Mouse (Mus musculus) intestine, embryonic 16.5 days (tissue): ENCODE measurements around the gene 4930596D02Rik. TPM values are rescaled to one million over a fixed set of nuclear protein-coding genes. Genes with fewer than 3 reads are reported as not detected.

Experiments used
- ATAC-seq: fragments of 200-750 bp; cut with Nextera tagmentation; 2 replicates; pipeline ENCODE4 v1.8.0; 2017; ENCODE audit warnings: moderate TSS enrichment, moderate library complexity
- H3K27ac ChIP-seq: fragments of 300-500 bp; sonication (generic); 2 replicates; pipeline ENCODE4 v1.5.1; 2014; ENCODE audit warnings: mild to moderate bottlenecking, low read length
- H3K27me3 ChIP-seq: fragments of 300-500 bp; sonication (generic); replicated peaks from 2 replicates; pipeline ENCODE4 v1.6.1; 2014; ENCODE audit warnings: low read length, control low read depth, mixed read lengths; ENCODE audit not compliant: control insufficient read depth, insufficient read depth
- H3K36me3 ChIP-seq: fragments of 300-500 bp; sonication (generic); 2 replicates; pipeline ENCODE4 v1.6.1; 2014; ENCODE audit warnings: low read length, control low read depth; ENCODE audit not compliant: control insufficient read depth, insufficient read depth
- H3K4me1 ChIP-seq: fragments of 300-500 bp; sonication (generic); 2 replicates; pipeline ENCODE4 v1.6.1; 2014; ENCODE audit warnings: low read length, control low read depth, mixed read lengths; ENCODE audit not compliant: control insufficient read depth, insufficient read depth
- H3K4me2 ChIP-seq: fragments of 300-500 bp; sonication (generic); 2 replicates; pipeline ENCODE4 v1.6.1; 2014; ENCODE audit warnings: low read depth, low read length, control low read depth
- H3K4me3 ChIP-seq: fragments of 300-500 bp; sonication (generic); 2 replicates; pipeline ENCODE4 v1.5.1; 2014; ENCODE audit warnings: mild to moderate bottlenecking, low read length
- H3K9ac ChIP-seq: fragments of 300-500 bp; sonication (generic); 2 replicates; pipeline ENCODE4 v1.6.1; 2014; ENCODE audit warnings: low read depth, low read length
- H3K9me3 ChIP-seq: fragments of 300-500 bp; sonication (generic); 2 replicates; pipeline ENCODE4 v1.6.1; 2016; ENCODE audit warnings: low read length, control low read depth; ENCODE audit not compliant: control insufficient read depth
- WGBS: fragments of 180-500 bp; shearing (Covaris S2); extraction: QIAGEN DNeasy Blood & Tissue Kit; methylation state at CpG from one replicate; pipeline ENCODE4 v1.1.7; 2014; 5-methylcytosine and 5-hydroxymethylcytosine counted together
- polyA plus RNA-seq: library from polyadenylated mRNA; unstranded; fragments of >200 nt; fragmentation: Nextera tagmentation; extraction: Ambion mirVana; gene quantifications from 2 replicates; pipeline ENCODE4 v1.2.1, GENCODE M21; 2015

4930596D02Rik gene
- polyA plus RNA-seq, result not detected in 2 replicates

DNA sequence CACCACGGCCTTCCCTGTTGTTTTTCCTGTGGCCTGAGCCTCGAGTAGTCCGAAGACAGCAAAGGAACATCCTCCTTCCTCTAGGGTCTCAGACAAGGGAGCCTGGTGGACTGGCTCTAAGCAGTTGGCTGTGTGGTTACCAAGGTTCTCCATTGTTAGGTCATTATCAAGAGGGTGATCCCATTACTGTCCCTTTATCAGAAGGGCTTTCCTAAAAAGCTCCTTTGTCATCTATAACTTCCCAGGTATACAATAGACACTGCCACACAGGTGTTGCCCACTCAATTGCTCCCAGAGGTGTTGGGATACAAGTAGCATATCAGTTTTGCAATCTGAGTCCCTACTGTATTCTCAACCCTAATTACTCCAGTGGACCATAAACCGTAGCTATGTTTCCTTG is at the start of gene 4930596D02Rik:
Gene 4930596D02Rik, minus strand, starts transcription at position 101 of the 400 bp plus-strand sequence.
- Histone ChIP-seq H3K4me2 (no peak within 1 kb of the TSS), H3K4me3 (no peak within 1 kb of the TSS), H3K9ac (no peak within 1 kb of the TSS), H3K36me3 (no peaks in the 10 kb centered on the region), H3K4me1 (no peaks in the 10 kb centered on the region), H3K27ac (no peak within 1 kb of the TSS), H3K27me3 (no peaks in the 10 kb centered on the region), H3K9me3 (no peaks in the 10 kb centered on the region)
- 71% methylated on average over 4 of the region's 4 CpGs for WGBS
- ATAC-seq, result no peak

DNA sequence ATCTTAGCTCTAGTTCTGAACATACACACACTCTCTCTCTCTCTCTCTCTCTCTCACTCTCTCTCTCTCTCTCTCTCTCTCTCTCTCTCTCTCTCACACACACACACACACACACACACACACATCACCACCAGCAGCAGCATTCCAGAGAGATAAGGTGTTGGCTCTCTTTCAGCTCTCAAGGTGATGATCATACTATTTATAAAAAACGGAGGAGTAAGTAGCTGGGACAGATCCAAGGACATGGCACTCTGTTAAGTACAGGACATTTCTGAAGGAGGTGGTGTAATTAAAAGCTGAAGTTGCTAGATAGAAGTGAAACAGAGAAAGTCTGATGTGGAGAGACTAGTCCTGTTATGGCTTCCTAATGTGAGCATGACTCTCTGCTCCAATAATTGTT is 41.5 kb upstream of the 4930596D02Rik start:
- 65% methylated on average over 1 of the region's 1 CpGs for WGBS
- no peak overlapping the region for H3K27ac ChIP-seq
- H3K36me3 ChIP-seq, result no peaks in the 10 kb centered on the region
- no peak overlapping the region for H3K4me3 ChIP-seq
- no peak for ATAC-seq
- H3K9ac ChIP-seq, result no peak overlapping the region
- no peaks in the 10 kb centered on the region for H3K4me1 ChIP-seq
- no peaks in the 10 kb centered on the region for H3K27me3 ChIP-seq
- no peaks in the 10 kb centered on the region for H3K9me3 ChIP-seq
- no peak overlapping the region for H3K4me2 ChIP-seq

DNA sequence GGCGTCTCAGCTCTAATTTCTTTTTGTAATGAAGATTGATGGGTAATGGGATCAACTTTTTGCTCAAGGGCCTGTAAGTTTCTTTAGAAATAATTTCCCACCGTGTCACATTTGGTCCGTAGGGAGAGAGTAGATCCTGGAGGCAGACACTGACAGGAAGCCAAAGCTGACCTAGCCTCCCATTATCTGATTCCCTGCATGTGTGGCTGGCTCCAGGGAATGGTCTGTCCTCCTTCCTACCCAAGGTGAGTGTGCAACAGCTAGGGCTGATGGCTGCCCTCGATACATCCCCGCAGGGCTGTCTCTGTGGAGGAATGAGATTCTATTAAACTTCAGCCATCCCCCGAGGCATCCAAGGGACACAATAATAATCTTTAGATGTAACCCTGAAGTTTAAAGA is 33.5 kb upstream of the 4930596D02Rik start:
- Histone ChIP-seq H3K4me2 (no peak overlapping the region), H3K4me3 (no peak overlapping the region), H3K27ac (no peak overlapping the region), H3K27me3 (no peaks in the 10 kb centered on the region), H3K9ac (no peak overlapping the region), H3K9me3 (no peaks in the 10 kb centered on the region), H3K4me1 (no peaks in the 10 kb centered on the region), H3K36me3 (no peaks in the 10 kb centered on the region)
- WGBS, result 76% methylated on average over 6 of the region's 6 CpGs
- ATAC-seq, result no peak

DNA sequence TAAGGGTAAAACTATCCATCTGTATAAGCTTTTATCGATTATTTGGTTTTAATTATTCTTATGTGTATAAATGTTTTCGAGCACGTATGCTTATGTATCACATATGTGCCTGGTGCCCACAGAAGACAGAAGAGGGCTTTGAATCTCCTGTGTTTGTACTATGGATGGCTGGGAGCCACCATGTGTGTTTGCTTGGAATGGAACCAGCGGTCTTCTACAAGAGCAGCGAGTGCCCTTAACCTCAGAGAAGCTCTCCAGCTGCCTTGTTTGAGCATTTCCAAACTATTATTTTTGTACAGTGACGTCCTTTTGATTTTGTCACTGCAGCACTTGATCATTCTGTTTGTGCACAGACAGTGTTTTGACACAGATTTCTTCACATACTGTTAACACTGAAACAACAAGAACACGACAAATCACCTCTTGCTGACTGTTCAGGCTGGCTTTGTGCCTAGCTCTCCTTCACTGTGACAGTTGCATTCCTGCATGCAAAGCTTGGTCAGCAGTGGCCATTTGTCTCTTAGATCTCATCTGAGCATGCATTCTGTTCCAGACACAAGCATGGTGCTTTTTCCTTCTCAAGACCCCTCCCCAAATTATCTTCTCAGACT is 30.4 kb upstream of the 4930596D02Rik start:
- Histone ChIP-seq H3K4me2 (no peak overlapping the region), H3K27me3 (no peaks in the 10 kb centered on the region), H3K4me3 (no peak overlapping the region), H3K4me1 (no peaks in the 10 kb centered on the region), H3K9ac (no peak overlapping the region), H3K36me3 (no peaks in the 10 kb centered on the region), H3K9me3 (no peaks in the 10 kb centered on the region), H3K27ac (no peak overlapping the region)
- no peak for ATAC-seq
- WGBS, result 80% methylated on average over 7 of the region's 7 CpGs

DNA sequence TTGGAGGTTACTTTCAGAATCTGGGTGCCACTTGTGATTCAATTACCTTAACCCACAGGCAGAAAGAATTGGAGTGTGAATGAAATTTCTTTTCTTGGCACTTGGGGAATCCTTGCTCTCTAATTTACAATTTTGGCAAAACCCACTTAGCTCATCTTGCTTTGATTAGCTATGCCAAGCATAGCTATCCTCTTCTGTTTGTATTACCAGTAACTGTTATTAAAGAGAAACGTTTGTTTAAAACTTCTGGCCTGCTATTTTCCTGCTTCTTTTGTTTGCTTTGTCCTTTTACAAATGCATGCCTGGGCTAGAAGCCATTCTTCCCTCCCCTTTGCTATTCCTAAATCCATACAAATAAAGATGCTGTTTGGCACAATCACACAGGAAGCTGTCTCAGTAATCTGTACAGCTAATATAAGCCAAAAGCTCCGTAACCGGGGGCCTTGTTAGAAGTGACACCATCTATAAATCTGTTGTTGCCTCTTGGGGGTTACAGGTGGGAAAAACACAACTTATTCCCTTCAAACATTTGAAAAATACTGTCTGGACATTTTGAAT is 19.0 kb downstream of the 4930596D02Rik start:
- Histone ChIP-seq H3K4me1 (no peaks in the 10 kb centered on the region), H3K27ac (no peak overlapping the region), H3K4me2 (no peak overlapping the region), H3K9me3 (no peaks in the 10 kb centered on the region), H3K9ac (no peak overlapping the region), H3K4me3 (no peak overlapping the region), H3K36me3 (no peaks in the 10 kb centered on the region), H3K27me3 (no peaks in the 10 kb centered on the region)
- no peak for ATAC-seq
- 44% methylated on average over 3 of the region's 3 CpGs for WGBS

DNA sequence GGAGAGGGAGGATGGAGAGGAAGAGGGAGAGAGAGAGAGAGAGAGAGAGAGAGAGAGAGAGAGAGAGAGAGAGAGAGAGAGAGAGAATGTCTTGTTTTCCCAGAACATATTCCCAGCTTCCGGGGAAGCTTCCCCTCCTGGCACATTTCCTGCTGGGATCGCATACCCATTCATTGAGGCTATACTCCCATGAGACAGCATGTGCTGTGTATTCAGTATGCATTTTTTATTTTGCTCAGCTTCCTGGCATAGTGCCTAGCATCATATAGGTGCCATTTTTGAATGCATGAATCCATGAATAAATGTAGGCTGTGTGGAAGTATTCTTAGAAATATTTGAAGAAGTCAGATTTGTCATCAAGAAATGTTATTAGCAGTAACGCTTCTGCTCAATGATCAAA is 31.7 kb downstream of the 4930596D02Rik start:
- H3K4me1 ChIP-seq, result no peaks in the 10 kb centered on the region
- 85% methylated on average over 3 of the region's 3 CpGs for WGBS
- no peak overlapping the region for H3K4me3 ChIP-seq
- H3K27ac ChIP-seq, result no peak overlapping the region
- H3K9me3 ChIP-seq, result no peaks in the 10 kb centered on the region
- no peak overlapping the region for H3K9ac ChIP-seq
- no peaks in the 10 kb centered on the region for H3K36me3 ChIP-seq
- no peak for ATAC-seq
- no peaks in the 10 kb centered on the region for H3K27me3 ChIP-seq
- H3K4me2 ChIP-seq, result no peak overlapping the region

DNA sequence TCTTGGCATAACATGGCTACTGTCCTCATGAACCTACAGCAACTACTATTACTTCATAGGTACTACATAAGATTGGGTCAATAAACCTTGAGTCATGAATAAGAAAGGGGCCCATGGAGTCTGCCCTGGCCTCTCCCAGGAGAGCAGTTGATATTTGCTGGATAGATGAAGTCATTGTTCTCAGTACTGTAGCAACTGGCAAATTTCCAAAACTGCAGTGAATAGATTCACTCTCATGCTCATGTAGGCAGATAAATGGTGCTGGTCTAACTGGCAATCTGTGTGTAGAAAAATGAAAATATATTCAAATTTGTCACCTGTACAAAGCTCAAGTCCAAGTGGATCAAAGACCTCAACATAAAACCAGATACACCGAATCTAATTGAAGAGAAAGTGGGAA is 38.5 kb downstream of the 4930596D02Rik start:
- H3K27me3 ChIP-seq, result no peaks in the 10 kb centered on the region
- H3K4me3 ChIP-seq, result no peak overlapping the region
- H3K36me3 ChIP-seq, result no peaks in the 10 kb centered on the region
- H3K9me3 ChIP-seq, result no peaks in the 10 kb centered on the region
- no peak overlapping the region for H3K4me2 ChIP-seq
- no peak overlapping the region for H3K9ac ChIP-seq
- no peaks in the 10 kb centered on the region for H3K4me1 ChIP-seq
- H3K27ac ChIP-seq, result no peak overlapping the region
- WGBS, result 80% methylated on average over 1 of the region's 1 CpGs
- ATAC-seq, result no peak
